Comparison of ENCODE assay signal across 10 mouse cellular contexts in the genomic region with DNA sequence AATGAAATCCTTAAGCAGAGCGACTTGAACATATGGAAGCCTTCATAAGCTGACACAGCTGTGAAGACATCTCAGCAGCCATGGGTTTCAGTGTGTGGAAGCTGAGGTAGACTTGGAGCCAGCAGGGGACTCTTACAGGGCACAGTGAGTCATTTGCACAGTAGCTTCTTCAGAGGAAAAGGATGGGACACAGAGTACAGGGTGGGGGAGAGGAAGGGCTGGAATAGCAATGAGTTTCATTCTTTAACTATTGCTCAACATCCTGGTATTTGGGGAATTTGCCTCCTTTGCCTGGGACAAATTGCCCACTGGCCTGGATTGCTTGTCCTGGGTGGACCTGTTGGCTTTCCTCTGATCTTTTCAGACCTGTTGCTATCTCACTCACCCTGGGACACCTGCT. TPM values are rescaled to one million over a fixed set of nuclear protein-coding genes. Genes with fewer than 3 reads are reported as not detected.
DNase-seq lines count a peak whose midpoint lies in the region; ATAC-seq and TF ChIP-seq lines count a peak whose summit lies in the region.
"Had no signal": no experiment of that assay in that cellular context is flagged by ENCODE, and none has a peak within 500 bp of the region (broad histone marks: within the 10 kb centered on the region; RNA-seq: fewer than 3 reads in every experiment).

No protein-coding gene starts in this region.

- peak; percentile 90 for ATAC-seq in Patski
- no peak for ATAC-seq in heart, embryonic 13.5 days (ENCODE audit: extremely low read depth, insufficient number of reproducible peaks, low FRiP score, low TSS enrichment)
- ATAC-seq: inflammation-experienced regulatory T-cells, adult 6 months had no signal

- CTCF ChIA-PET in Patski (lab: Charles Lee): interaction anchor here (0.8 to 1.7 kb wide), 7 partner anchors 9 to 112 kb away, joined by 3 to 7 read pairs (median 3); no protein-coding TSS in a partner anchor

- intact Hi-C loops in left cerebral cortex, postnatal 10 days (cut with DNase I): no loop called here

- DNase-seq in heart, adult 18-20 months: peak; percentile 75 to 91
- no peak for DNase-seq in heart, postnatal 4 days
- peak; percentile 62 for DNase-seq in Patski (ENCODE audit: low read depth, low spot score)
- DNase-seq in lung, postnatal 25 days (ENCODE audit: low spot score): peak; percentile 74
- DNase-seq in thymus, postnatal 0 days (ENCODE audit: low spot score): no peak
- DNase-seq in left cerebral cortex, postnatal 10 days (ENCODE audit: extremely low spot score in 1 of 2, low spot score in 2 of 2): no peak
- DNase-seq in spleen, adult 12 weeks (ENCODE audit: low spot score): no peak

- no peaks in the 10 kb centered on the region for H3K9me3 ChIP-seq in heart, embryonic 13.5 days

- in situ Hi-C loops in Patski (cut with MboI; ENCODE audit: low pct_unique_long_range_greater_than_20kb): loop anchor here (5.0 kb wide), 1 partner anchor 42 kb away; no protein-coding TSS in a partner anchor

- no peak for TF ChIP-seq CTCF in Patski (IDR thresholded peaks at IDR 0.05)

- H3K4me2 ChIP-seq in heart, embryonic 13.5 days: no peak overlapping the region

- H3K27me3 ChIP-seq in Patski: no peaks in the 10 kb centered on the region
- no peaks in the 10 kb centered on the region for H3K27me3 ChIP-seq in heart, embryonic 13.5 days (replicated peaks)

- peaks cover 52% of the 10 kb centered on the region for H3K4me1 ChIP-seq in heart, embryonic 13.5 days

- peak overlapping the region; percentile 71 for H3K27ac ChIP-seq in heart, embryonic 13.5 days (replicated peaks)

- POLR2A ChIA-PET in Patski (lab: Charles Lee): interaction anchor here (1.2 kb wide), 1 partner anchor 39 kb away, joined by 4 read pairs; no protein-coding TSS in a partner anchor

- no peak overlapping the region for H3K9ac ChIP-seq in heart, embryonic 13.5 days

- 68% methylated on average over 1 of the region's 1 CpGs for WGBS in heart, embryonic 13.5 days

- H3K4me3 ChIP-seq in heart, embryonic 13.5 days: no peak overlapping the region

- H3K36me3 ChIP-seq in heart, embryonic 13.5 days: no peaks in the 10 kb centered on the region

RNA-seq across cellular contexts. Expression of gene Ninj2, which starts 52.3 kb away (rescaled TPM):
- total RNA-seq in heart, adult 18-20 months (2021): not detected
- total RNA-seq in heart, postnatal 4 days (2021): not detected
- 0.31 TPM for polyA plus RNA-seq in Patski (2021)
- polyA plus RNA-seq in heart, embryonic 13.5 days (2015; fragmentation: Nextera tagmentation; extraction: Ambion mirVana): not detected in 2 replicates
- polyA plus RNA-seq in thymus, postnatal 0 days (2015; fragmentation: Nextera tagmentation; extraction: Ambion mirVana): 0.51 and 0.60 TPM in 2 replicates
- under 1 TPM; 0.43 to 0.45 TPM for total RNA-seq in left cerebral cortex, postnatal 10 days (2021)
- total RNA-seq: megakaryocyte-erythroid progenitor cell, adult 5-6 weeks had no signal

Comparison
In these comparisons a context has a peak if more than half of its experiments do, and no peak if none do; other contexts are left out.
1. DNase-seq: peak in heart, adult 18-20 months (2 of 2), Patski (single experiment) and lung, postnatal 25 days (single experiment); none in heart, postnatal 4 days (single experiment), thymus, postnatal 0 days (single experiment), left cerebral cortex, postnatal 10 days (0 of 2) and spleen, adult 12 weeks (single experiment).